Mouse (Mus musculus): ENCODE results near the gene Fam53b. TPM values are rescaled to one million over a fixed set of nuclear protein-coding genes. Genes with fewer than 3 reads are reported as not detected.

Fam53b gene
- polyA plus RNA-seq, 1 experiment: 10.4 TPM

GRCm38 (mm10) chr7:132764896-132765491 is 48.7 kb downstream of the Fam53b start:
- no peaks in the 10 kb centered on the region for H3K4me1 ChIP-seq (ENCODE audit: control insufficient read depth, insufficient read depth, low read length)
- no peaks in the 10 kb centered on the region for H3K27me3 ChIP-seq (ENCODE audit: control insufficient read depth, insufficient read depth, low read length, poor library complexity, severe bottlenecking)
- H3K27ac ChIP-seq (ENCODE audit: insufficient read depth, low read length): no peak overlapping the region
- no peaks in the 10 kb centered on the region for H3K36me3 ChIP-seq (ENCODE audit: control insufficient read depth, insufficient read depth, low read length, poor library complexity, severe bottlenecking)
- TF ChIP-seq CTCF (IDR thresholded peaks at IDR 0.05; ENCODE audit: low read depth, low read length): no peak
- TF ChIP-seq POLR2A (IDR thresholded peaks at IDR 0.05; ENCODE audit: insufficient read depth, low read length): no peak
- TF ChIP-seq EP300 (IDR thresholded peaks at IDR 0.05; ENCODE audit: insufficient read depth, low read depth, low read length): no peak
- no peaks in the 10 kb centered on the region for H3K9me3 ChIP-seq (replicated peaks; ENCODE audit: control insufficient read depth, insufficient read depth, low read length, poor library complexity, severe bottlenecking)
- no peak overlapping the region for H3K9ac ChIP-seq (ENCODE audit: low read depth, poor library complexity, severe bottlenecking)
- H3K4me3 ChIP-seq (ENCODE audit: low read depth, low read length): no peak overlapping the region

GRCm38 (mm10) chr7:132764314-132764713 is 49.4 kb downstream of the Fam53b start:
- H3K36me3 ChIP-seq (ENCODE audit: control insufficient read depth, insufficient read depth, low read length, poor library complexity, severe bottlenecking): no peaks in the 10 kb centered on the region

GRCm38 (mm10) chr7:132763911-132764310 is 49.8 kb downstream of the Fam53b start:
- Histone ChIP-seq H3K9ac (ENCODE audit: low read depth, poor library complexity, severe bottlenecking) (no peak overlapping the region), H3K27me3 (ENCODE audit: control insufficient read depth, insufficient read depth, low read length, poor library complexity, severe bottlenecking) (no peaks in the 10 kb centered on the region), H3K9me3 (replicated peaks; ENCODE audit: control insufficient read depth, insufficient read depth, low read length, poor library complexity, severe bottlenecking) (no peaks in the 10 kb centered on the region), H3K4me1 (ENCODE audit: control insufficient read depth, insufficient read depth, low read length) (no peaks in the 10 kb centered on the region), H3K4me3 (ENCODE audit: low read depth, low read length) (no peak overlapping the region), H3K27ac (ENCODE audit: insufficient read depth, low read length) (no peak overlapping the region), H3K36me3 (ENCODE audit: control insufficient read depth, insufficient read depth, low read length, poor library complexity, severe bottlenecking) (no peaks in the 10 kb centered on the region)
- no peak for TF ChIP-seq POLR2A (IDR thresholded peaks at IDR 0.05; ENCODE audit: insufficient read depth, low read length)
- TF ChIP-seq CTCF (IDR thresholded peaks at IDR 0.05; ENCODE audit: low read depth, low read length): no peak
- no peak for TF ChIP-seq EP300 (IDR thresholded peaks at IDR 0.05; ENCODE audit: insufficient read depth, low read depth, low read length)

More at GRCm38 (mm10) chr7:132764314-132764713, 49.4 kb downstream of the Fam53b start:
- TF ChIP-seq EP300 (IDR thresholded peaks at IDR 0.05; ENCODE audit: insufficient read depth, low read depth, low read length): no peak
- no peak for TF ChIP-seq POLR2A (IDR thresholded peaks at IDR 0.05; ENCODE audit: insufficient read depth, low read length)
- TF ChIP-seq CTCF (IDR thresholded peaks at IDR 0.05; ENCODE audit: low read depth, low read length): no peak
- Histone ChIP-seq H3K4me1 (ENCODE audit: control insufficient read depth, insufficient read depth, low read length) (no peaks in the 10 kb centered on the region), H3K4me3 (ENCODE audit: low read depth, low read length) (no peak overlapping the region), H3K9me3 (replicated peaks; ENCODE audit: control insufficient read depth, insufficient read depth, low read length, poor library complexity, severe bottlenecking) (no peaks in the 10 kb centered on the region), H3K27ac (ENCODE audit: insufficient read depth, low read length) (no peak overlapping the region), H3K9ac (ENCODE audit: low read depth, poor library complexity, severe bottlenecking) (no peak overlapping the region), H3K27me3 (ENCODE audit: control insufficient read depth, insufficient read depth, low read length, poor library complexity, severe bottlenecking) (no peaks in the 10 kb centered on the region)

- Histone ChIP-seq H3K27me3 (ENCODE audit: control insufficient read depth, insufficient read depth, low read length, poor library complexity, severe bottlenecking) (no peaks in the 10 kb centered on the region), H3K27ac (ENCODE audit: insufficient read depth, low read length) (no peak overlapping the region), H3K9ac (ENCODE audit: low read depth, poor library complexity, severe bottlenecking) (no peak overlapping the region), H3K36me3 (ENCODE audit: control insufficient read depth, insufficient read depth, low read length, poor library complexity, severe bottlenecking) (no peaks in the 10 kb centered on the region), H3K4me3 (ENCODE audit: low read depth, low read length) (no peak overlapping the region), H3K4me1 (ENCODE audit: control insufficient read depth, insufficient read depth, low read length) (no peaks in the 10 kb centered on the region), H3K9me3 (replicated peaks; ENCODE audit: control insufficient read depth, insufficient read depth, low read length, poor library complexity, severe bottlenecking) (no peaks in the 10 kb centered on the region)
- TF ChIP-seq POLR2A (IDR thresholded peaks at IDR 0.05; ENCODE audit: insufficient read depth, low read length) (no peak), EP300 (IDR thresholded peaks at IDR 0.05; ENCODE audit: insufficient read depth, low read depth, low read length) (no peak), CTCF (IDR thresholded peaks at IDR 0.05; ENCODE audit: low read depth, low read length) (no peak)
These were observed 50.3 kb downstream of the Fam53b start for GRCm38 (mm10) chr7:132763351-132763750.

GRCm38 (mm10) chr7:132761409-132761808 is 52.3 kb downstream of the Fam53b start:
- Histone ChIP-seq H3K27me3 (ENCODE audit: control insufficient read depth, insufficient read depth, low read length, poor library complexity, severe bottlenecking) (no peaks in the 10 kb centered on the region), H3K9ac (ENCODE audit: low read depth, poor library complexity, severe bottlenecking) (no peak overlapping the region), H3K36me3 (ENCODE audit: control insufficient read depth, insufficient read depth, low read length, poor library complexity, severe bottlenecking) (no peaks in the 10 kb centered on the region), H3K27ac (ENCODE audit: insufficient read depth, low read length) (no peak overlapping the region), H3K4me3 (ENCODE audit: low read depth, low read length) (no peak overlapping the region), H3K9me3 (replicated peaks; ENCODE audit: control insufficient read depth, insufficient read depth, low read length, poor library complexity, severe bottlenecking) (no peaks in the 10 kb centered on the region), H3K4me1 (ENCODE audit: control insufficient read depth, insufficient read depth, low read length) (no peaks in the 10 kb centered on the region)
- no peak for TF ChIP-seq POLR2A (IDR thresholded peaks at IDR 0.05; ENCODE audit: insufficient read depth, low read length)
- no peak for TF ChIP-seq EP300 (IDR thresholded peaks at IDR 0.05; ENCODE audit: insufficient read depth, low read depth, low read length)

- Histone ChIP-seq H3K36me3 (ENCODE audit: control insufficient read depth, insufficient read depth, low read length, poor library complexity, severe bottlenecking) (no peaks in the 10 kb centered on the region), H3K4me3 (ENCODE audit: low read depth, low read length) (no peak overlapping the region), H3K9me3 (replicated peaks; ENCODE audit: control insufficient read depth, insufficient read depth, low read length, poor library complexity, severe bottlenecking) (no peaks in the 10 kb centered on the region), H3K27me3 (ENCODE audit: control insufficient read depth, insufficient read depth, low read length, poor library complexity, severe bottlenecking) (no peaks in the 10 kb centered on the region), H3K4me1 (ENCODE audit: control insufficient read depth, insufficient read depth, low read length) (no peaks in the 10 kb centered on the region), H3K9ac (ENCODE audit: low read depth, poor library complexity, severe bottlenecking) (no peak overlapping the region), H3K27ac (ENCODE audit: insufficient read depth, low read length) (no peak overlapping the region)
- TF ChIP-seq CTCF (IDR thresholded peaks at IDR 0.05; ENCODE audit: low read depth, low read length) (no peak), EP300 (IDR thresholded peaks at IDR 0.05; ENCODE audit: insufficient read depth, low read depth, low read length) (no peak), POLR2A (IDR thresholded peaks at IDR 0.05; ENCODE audit: insufficient read depth, low read length) (no peak)
These were observed 53.0 kb downstream of the Fam53b start for GRCm38 (mm10) chr7:132760589-132761180.

Measured in ES-Bruce4 (cell line).